Mouse (Mus musculus) neural tube, embryonic 15.5 days (tissue): ENCODE results near the gene Amhr2. TPM values are rescaled to one million over a fixed set of nuclear protein-coding genes. Genes with fewer than 3 reads are reported as not detected.

Source experiments
- ATAC-seq: fragments of 200-750 bp; cut with Nextera tagmentation; 2 replicates; pipeline ENCODE4 v1.8.0; 2017; ENCODE audit warnings: mild to moderate bottlenecking, moderate TSS enrichment, moderate library complexity; ENCODE audit not compliant: low FRiP score
- H3K27ac ChIP-seq: fragments of 300-500 bp; sonication (generic); replicated peaks from 2 replicates; pipeline ENCODE4 v1.5.1; 2015; ENCODE audit warnings: mild to moderate bottlenecking, inconsistent platforms
- H3K27me3 ChIP-seq: fragments of 300-500 bp; sonication (generic); replicated peaks from 2 replicates; pipeline ENCODE4 v1.6.1; 2015; ENCODE audit warnings: inconsistent platforms
- H3K36me3 ChIP-seq: fragments of 300-500 bp; sonication (generic); 2 replicates; pipeline ENCODE4 v1.6.1; 2015; ENCODE audit warnings: inconsistent platforms
- H3K4me1 ChIP-seq: fragments of 300-500 bp; sonication (generic); 2 replicates; pipeline ENCODE4 v1.6.1; 2015; ENCODE audit warnings: inconsistent platforms
- H3K4me2 ChIP-seq: fragments of 300-500 bp; sonication (generic); 2 replicates; pipeline ENCODE4 v1.6.1; 2015; ENCODE audit warnings: inconsistent platforms, mild to moderate bottlenecking, moderate library complexity
- H3K4me3 ChIP-seq: fragments of 300-500 bp; sonication (generic); replicated peaks from 2 replicates; pipeline ENCODE4 v1.5.1; 2015; ENCODE audit warnings: mild to moderate bottlenecking, inconsistent platforms
- H3K9ac ChIP-seq: fragments of 300-500 bp; sonication (generic); replicated peaks from 2 replicates; pipeline ENCODE4 v1.6.1; 2015; ENCODE audit warnings: mild to moderate bottlenecking, inconsistent platforms
- H3K9me3 ChIP-seq: fragments of 300-500 bp; sonication (generic); replicated peaks from 2 replicates; pipeline ENCODE4 v1.6.1; 2016; ENCODE audit warnings: inconsistent platforms
- WGBS: fragments of 180-500 bp; shearing (Covaris S2); methylation state at CpG from one replicate; pipeline ENCODE4 v1.1.7; 2015; ENCODE audit warnings: mixed read lengths; 5-methylcytosine and 5-hydroxymethylcytosine counted together
- polyA plus RNA-seq: library from polyadenylated mRNA; unstranded; fragments of >200 nt; fragmentation: Nextera tagmentation; extraction: Ambion mirVana; gene quantifications from 2 replicates; pipeline ENCODE4 v1.2.1, GENCODE M21; 2015

Amhr2 gene
- polyA plus RNA-seq, 1 experiment from 2014 or later: 0.83 TPM

DNA sequence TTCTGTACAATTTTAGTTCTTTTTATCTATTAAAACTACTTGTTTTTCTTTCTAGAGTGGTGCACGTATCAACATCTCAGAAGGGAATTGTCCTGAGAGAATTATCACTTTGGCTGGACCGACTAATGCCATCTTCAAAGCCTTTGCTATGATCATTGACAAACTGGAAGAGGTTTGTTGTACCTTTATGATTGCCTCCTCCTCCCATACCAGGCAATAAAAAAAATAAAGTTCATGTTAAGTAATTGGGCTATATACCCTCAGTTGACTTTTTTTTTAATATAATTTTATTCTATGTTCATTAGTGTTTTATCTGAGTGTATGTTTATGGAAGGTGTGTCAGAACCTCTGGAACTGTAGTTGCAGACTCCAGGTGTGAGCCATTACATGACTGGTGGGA is 29.4 kb downstream of the Amhr2 start:
- H3K27ac ChIP-seq: no peak overlapping the region
- no peak overlapping the region for H3K9ac ChIP-seq
- H3K9me3 ChIP-seq: no peaks in the 10 kb centered on the region
- H3K27me3 ChIP-seq: no peaks in the 10 kb centered on the region
- 89% methylated on average over 2 of the region's 2 CpGs for WGBS
- no peak overlapping the region for H3K4me3 ChIP-seq
- no peak for ATAC-seq
- H3K4me1 ChIP-seq: peaks cover 17% of the 10 kb centered on the region
- no peak overlapping the region for H3K4me2 ChIP-seq
- peaks cover 50% of the 10 kb centered on the region for H3K36me3 ChIP-seq

GRCm38 (mm10) chr15:102483136-102483535 is 38.0 kb downstream of the Amhr2 start:
- no peak overlapping the region for H3K9ac ChIP-seq

GRCm38 (mm10) chr15:102485853-102486252 is 40.7 kb downstream of the Amhr2 start:
- Histone ChIP-seq H3K4me2 (no peak overlapping the region), H3K9me3 (no peaks in the 10 kb centered on the region), H3K4me3 (no peak overlapping the region), H3K36me3 (peaks cover 83% of the 10 kb centered on the region), H3K27me3 (no peaks in the 10 kb centered on the region), H3K4me1 (no peaks in the 10 kb centered on the region), H3K9ac (no peak overlapping the region), H3K27ac (no peak overlapping the region)
- 91% methylated on average over 12 of the region's 12 CpGs for WGBS
- ATAC-seq: no peak

More at GRCm38 (mm10) chr15:102483136-102483535, 38.0 kb downstream of the Amhr2 start:
- no peaks in the 10 kb centered on the region for H3K9me3 ChIP-seq
- no peaks in the 10 kb centered on the region for H3K27me3 ChIP-seq
- H3K27ac ChIP-seq: no peak overlapping the region
- H3K4me3 ChIP-seq: no peak overlapping the region
- no peaks in the 10 kb centered on the region for H3K4me1 ChIP-seq
- no peak for ATAC-seq
- H3K36me3 ChIP-seq: peaks cover 77% of the 10 kb centered on the region
- WGBS: 91% methylated on average over 3 of the region's 3 CpGs
- H3K4me2 ChIP-seq: no peak overlapping the region

DNA sequence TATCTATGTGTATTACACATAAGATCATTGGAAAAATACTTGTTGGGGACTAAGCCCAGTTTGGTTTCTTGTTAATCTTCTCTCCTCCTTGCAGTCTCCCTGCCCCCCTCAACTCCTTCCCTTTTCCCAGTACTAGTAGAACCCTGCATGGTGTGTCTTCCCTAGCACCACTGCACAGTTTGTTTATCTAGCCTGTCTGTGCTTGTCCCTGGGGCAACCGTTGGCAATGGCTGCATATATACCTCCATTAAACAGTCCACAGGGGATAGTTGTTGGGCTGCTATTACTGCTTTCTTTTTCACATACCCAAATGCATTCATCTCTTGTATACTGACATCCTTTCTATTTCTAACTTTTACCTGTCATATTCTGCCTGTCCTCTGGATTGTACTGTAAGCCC is 42.5 kb downstream of the Amhr2 start:
- H3K27ac ChIP-seq: no peak overlapping the region
- WGBS: 65% methylated on average over 1 of the region's 1 CpGs
- H3K4me1 ChIP-seq: no peaks in the 10 kb centered on the region

GRCm38 (mm10) chr15:102498322-102498721 is 53.2 kb downstream of the Amhr2 start:
- no peak for ATAC-seq
- Histone ChIP-seq H3K36me3 (peaks cover 69% of the 10 kb centered on the region), H3K27me3 (no peaks in the 10 kb centered on the region), H3K9me3 (no peaks in the 10 kb centered on the region), H3K4me1 (no peaks in the 10 kb centered on the region), H3K4me3 (no peak overlapping the region), H3K4me2 (no peak overlapping the region), H3K27ac (no peak overlapping the region), H3K9ac (no peak overlapping the region)
- WGBS: 85% methylated on average over 3 of the region's 3 CpGs

More for the DNA sequence above, 42.5 kb downstream of the Amhr2 start:
- Histone ChIP-seq H3K9me3 (no peaks in the 10 kb centered on the region), H3K27me3 (no peaks in the 10 kb centered on the region), H3K4me2 (no peak overlapping the region), H3K4me3 (no peak overlapping the region), H3K9ac (no peak overlapping the region), H3K36me3 (peaks cover 78% of the 10 kb centered on the region)
- ATAC-seq: no peak

DNA sequence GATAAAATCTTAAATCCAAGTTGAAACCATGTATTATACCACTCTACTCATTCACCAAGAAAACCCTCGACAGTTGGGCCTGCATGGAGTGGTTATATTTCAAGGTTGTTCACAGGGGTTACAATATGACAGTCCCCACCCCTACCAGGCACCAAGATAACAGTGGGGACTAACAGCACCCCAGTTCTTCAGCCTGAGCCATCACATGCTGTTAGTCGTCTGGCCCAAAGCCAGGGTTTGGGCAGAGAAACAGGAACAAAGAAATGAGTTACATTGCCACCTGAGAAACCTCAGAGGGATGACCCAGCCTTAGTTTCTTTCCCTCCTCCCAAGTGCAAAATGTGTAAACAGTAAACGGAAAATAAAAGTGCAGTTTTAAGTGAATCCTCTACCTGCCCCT is 54.2 kb downstream of the Amhr2 start:
- Histone ChIP-seq H3K9me3 (no peaks in the 10 kb centered on the region), H3K27me3 (no peaks in the 10 kb centered on the region), H3K36me3 (peaks cover 71% of the 10 kb centered on the region), H3K4me3 (no peak overlapping the region), H3K4me1 (no peaks in the 10 kb centered on the region), H3K27ac (no peak overlapping the region), H3K9ac (no peak overlapping the region), H3K4me2 (no peak overlapping the region)
- ATAC-seq: no peak
- WGBS: 80% methylated on average over 3 of the region's 3 CpGs

DNA sequence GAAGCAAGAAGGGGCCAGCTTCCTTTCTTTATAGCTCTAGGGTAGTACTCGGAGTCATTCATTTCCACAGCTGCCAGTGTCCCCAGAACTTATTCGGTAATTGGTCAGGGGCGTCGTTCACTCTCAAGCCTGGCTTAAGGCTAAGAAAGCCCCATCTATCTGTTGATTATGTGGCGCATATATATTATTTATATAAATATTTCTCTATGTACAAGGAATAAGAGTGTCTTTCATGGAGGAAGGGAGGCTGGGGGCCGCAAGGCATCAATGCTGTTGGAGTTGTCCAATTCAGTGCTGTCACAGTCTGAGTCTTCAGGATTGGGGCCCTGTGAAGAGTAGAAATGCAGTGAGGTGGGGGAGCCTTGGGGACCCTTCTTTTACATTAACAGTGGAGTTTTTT is 54.7 kb downstream of the Amhr2 start:
- no peak overlapping the region for H3K4me2 ChIP-seq
- no peak for ATAC-seq
- no peaks in the 10 kb centered on the region for H3K4me1 ChIP-seq
- no peaks in the 10 kb centered on the region for H3K27me3 ChIP-seq
- no peak overlapping the region for H3K27ac ChIP-seq
- 88% methylated on average over 6 of the region's 6 CpGs for WGBS
- no peak overlapping the region for H3K4me3 ChIP-seq
- peaks cover 73% of the 10 kb centered on the region for H3K36me3 ChIP-seq
- H3K9me3 ChIP-seq: no peaks in the 10 kb centered on the region
- H3K9ac ChIP-seq: no peak overlapping the region

DNA sequence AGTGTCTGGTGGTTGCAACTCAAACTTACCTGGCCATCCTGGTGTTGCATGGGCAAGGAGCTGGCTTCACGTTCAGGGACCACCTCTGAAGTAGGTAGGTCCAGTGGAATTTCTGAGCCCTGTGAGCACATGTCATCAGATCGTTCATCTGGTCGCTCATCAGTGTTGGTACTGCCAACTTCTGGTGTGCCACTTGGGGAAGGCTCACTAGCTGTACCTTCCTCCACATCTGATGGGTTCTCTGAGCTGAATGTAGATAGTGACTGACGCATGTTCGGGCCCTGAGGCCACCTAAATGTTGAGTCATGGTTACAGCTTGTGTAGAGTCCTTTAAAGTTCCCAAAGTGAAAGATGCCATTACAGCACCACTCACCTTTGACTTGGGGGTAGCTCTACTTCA is 55.3 kb downstream of the Amhr2 start:
- WGBS: 93% methylated on average over 5 of the region's 5 CpGs
- H3K9ac ChIP-seq: no peak overlapping the region
- H3K4me2 ChIP-seq: no peak overlapping the region
- ATAC-seq: no peak
- H3K27me3 ChIP-seq: no peaks in the 10 kb centered on the region
- H3K27ac ChIP-seq: no peak overlapping the region
- no peaks in the 10 kb centered on the region for H3K9me3 ChIP-seq
- peaks cover 75% of the 10 kb centered on the region for H3K36me3 ChIP-seq
- no peak overlapping the region for H3K4me3 ChIP-seq
- no peaks in the 10 kb centered on the region for H3K4me1 ChIP-seq

DNA sequence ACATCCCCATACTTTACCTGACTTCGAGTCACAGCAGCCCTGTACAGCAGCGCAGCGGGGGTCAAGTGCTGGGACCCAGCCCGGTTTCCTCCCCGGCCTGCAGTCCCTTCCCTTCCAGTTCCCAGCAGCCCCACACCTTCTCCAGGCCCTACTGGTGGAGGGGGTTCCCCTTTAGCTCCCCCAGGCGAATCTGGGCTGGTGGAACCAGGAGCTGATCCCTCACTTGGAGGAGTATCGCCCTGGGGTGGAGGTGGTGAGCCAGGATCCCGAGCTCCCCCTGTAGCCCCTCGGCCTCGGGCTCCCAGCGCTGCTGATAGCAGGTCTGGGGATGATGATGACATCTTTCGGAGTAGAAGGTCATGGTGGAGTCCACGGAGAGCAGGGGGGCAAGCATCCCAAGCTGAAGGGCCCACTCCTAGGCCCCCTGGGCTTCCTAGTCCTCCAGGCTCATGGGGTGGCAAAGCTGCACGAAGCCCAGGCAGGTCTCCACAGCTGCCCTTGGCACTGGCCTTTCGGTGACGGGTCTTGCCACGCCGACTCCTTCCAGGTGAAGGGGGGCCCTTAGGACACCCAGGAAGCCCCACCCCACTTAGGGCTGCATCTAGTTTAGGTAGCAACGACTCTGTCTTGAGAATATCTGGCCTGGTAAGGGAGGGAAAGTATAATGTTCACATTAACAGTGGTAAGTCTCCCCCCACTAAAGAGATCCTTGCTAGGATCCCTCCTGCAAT is 56.1 kb downstream of the Amhr2 start:
- Histone ChIP-seq H3K9ac (no peak overlapping the region), H3K4me2 (no peak overlapping the region), H3K36me3 (peaks cover 75% of the 10 kb centered on the region), H3K9me3 (no peaks in the 10 kb centered on the region), H3K27me3 (no peaks in the 10 kb centered on the region), H3K27ac (no peak overlapping the region), H3K4me1 (no peaks in the 10 kb centered on the region), H3K4me3 (no peak overlapping the region)
- ATAC-seq: peak; percentile 30; the same call in 1 of the 2 replicates
- 89% methylated on average over 19 of the region's 19 CpGs for WGBS

DNA sequence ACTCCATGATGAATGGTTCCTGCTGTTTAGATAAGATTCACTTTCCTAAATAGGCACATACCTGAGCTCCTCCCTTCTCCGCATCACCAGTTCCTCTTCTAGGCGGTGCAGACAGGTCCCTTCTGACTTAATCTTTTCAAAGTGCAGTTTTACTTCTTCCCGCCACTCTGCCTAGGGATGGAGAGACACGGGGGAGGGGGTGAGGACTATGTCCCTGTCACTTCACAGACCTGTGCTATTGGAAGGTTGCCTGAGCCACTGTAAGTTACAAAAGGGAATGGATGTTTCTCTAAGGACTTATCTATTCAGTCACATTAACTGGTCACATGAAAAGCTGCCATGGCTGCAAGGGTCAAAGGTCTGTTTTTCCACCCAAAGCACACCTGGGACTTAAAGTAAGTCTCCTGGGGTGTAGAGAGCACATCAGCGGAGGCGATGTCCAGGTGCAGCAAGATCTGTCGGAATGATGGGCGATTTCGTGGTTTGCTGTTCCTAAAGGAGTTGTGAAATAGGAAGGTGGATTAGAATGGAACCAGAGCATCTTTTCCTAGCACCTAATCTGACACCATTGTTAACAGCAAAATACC is 57.2 kb downstream of the Amhr2 start:
- Histone ChIP-seq H3K9me3 (no peaks in the 10 kb centered on the region), H3K4me3 (no peak overlapping the region), H3K27ac (no peak overlapping the region), H3K9ac (no peak overlapping the region), H3K27me3 (no peaks in the 10 kb centered on the region), H3K4me2 (no peak overlapping the region), H3K36me3 (peaks cover 76% of the 10 kb centered on the region), H3K4me1 (no peaks in the 10 kb centered on the region)
- no peak for ATAC-seq
- 83% methylated on average over 9 of the region's 9 CpGs for WGBS

DNA sequence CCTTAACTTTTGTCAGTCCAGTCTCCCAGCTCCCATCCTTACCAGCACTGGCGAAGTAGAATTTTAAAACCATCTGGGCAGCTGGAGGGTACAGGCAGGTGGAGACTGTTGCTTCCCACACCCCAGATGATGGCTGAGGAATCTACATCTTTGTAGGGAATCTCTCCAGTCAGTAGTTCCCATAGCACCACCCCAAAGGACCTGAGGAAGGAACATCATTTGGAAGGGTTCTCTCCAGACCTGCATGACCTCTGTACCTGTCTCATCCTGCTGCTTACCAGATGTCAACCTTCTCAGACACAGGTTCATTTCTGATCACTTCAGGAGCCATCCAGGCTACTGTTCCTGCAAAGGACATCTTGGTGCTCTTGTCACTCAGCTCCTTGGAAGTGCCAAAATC is 58.3 kb downstream of the Amhr2 start, which contains the start of gene Gm10337:
Gene Gm10337 (plus strand): TSS at position 276 of the 400 bp plus-strand sequence.
- no peaks in the 10 kb centered on the region for H3K9me3 ChIP-seq
- no peak within 1 kb of the TSS for H3K4me3 ChIP-seq
- no peaks in the 10 kb centered on the region for H3K27me3 ChIP-seq
- no peak within 1 kb of the TSS for H3K4me2 ChIP-seq
- no peak for ATAC-seq
- no peak within 1 kb of the TSS for H3K27ac ChIP-seq
- H3K9ac ChIP-seq: no peak within 1 kb of the TSS
- WGBS: 93% methylated on average over 1 of the region's 1 CpGs
- peaks cover 79% of the 10 kb centered on the region for H3K36me3 ChIP-seq
- H3K4me1 ChIP-seq: peaks cover 1% of the 10 kb centered on the region; the same call in 1 of the 2 replicates
